Mouse (Mus musculus) 3T3-L1 (cell line): ENCODE results near the gene Eif2b2.
A peak's percentile ranks its signal among the peaks of the same experiment; 100 is the strongest.

Source experiments
- DNase-seq: peaks from one replicate; pipeline ENCODE4 v3.0.0-alpha.2; 2015; ENCODE audit warnings: low read depth, low spot score

Eif2b2 gene

GRCm38 (mm10) chr12:85252083-85252482, 32.8 kb downstream of the Eif2b2 start:
- no peak for DNase-seq

GRCm38 (mm10) chr12:85256074-85256751, 36.9 kb downstream of the Eif2b2 start:
- DNase-seq = peak; percentile 78

GRCm38 (mm10) chr12:85257008-85257639, 37.8 kb downstream of the Eif2b2 start:
- DNase-seq = no peak

- no peak for DNase-seq
Observed at GRCm38 (mm10) chr12:85262489-85262888, 43.2 kb downstream of the Eif2b2 start.

- no peak for DNase-seq
Observed at GRCm38 (mm10) chr12:85263190-85263589, 43.9 kb downstream of the Eif2b2 start.

- DNase-seq = peak; percentile 25
Observed at GRCm38 (mm10) chr12:85264531-85264930, 45.2 kb downstream of the Eif2b2 start.

- DNase-seq = peak; percentile 76
Observed at GRCm38 (mm10) chr12:85264940-85265339, 45.7 kb downstream of the Eif2b2 start.

GRCm38 (mm10) chr12:85266248-85266647, 47.0 kb downstream of the Eif2b2 start:
- DNase-seq = no peak

GRCm38 (mm10) chr12:85269821-85270220, 50.5 kb downstream of the Eif2b2 start:
- no peak for DNase-seq

GRCm38 (mm10) chr12:85270319-85270718, 51.0 kb downstream of the Eif2b2 start, which contains the start of gene Mlh3:
Gene Mlh3 (minus strand): TSS chr12:85270599.
- DNase-seq = no peak

- peak; percentile 53 for DNase-seq
Observed at GRCm38 (mm10) chr12:85271132-85271842, 52.0 kb downstream of the Eif2b2 start.

GRCm38 (mm10) chr12:85271843-85272206, 52.5 kb downstream of the Eif2b2 start:
- DNase-seq = peak; percentile 84

GRCm38 (mm10) chr12:85273508-85273907, 54.2 kb downstream of the Eif2b2 start:
- DNase-seq = peak; percentile 14
